In genomic region chr19:17572315-17572714, GRCm38 (mm10) we compare ENCODE assay signal across 32 mouse cellular contexts.
DNase-seq lines count a peak whose midpoint lies in the region; ATAC-seq lines count a peak whose summit lies in the region.
"Had no signal": no experiment of that assay in that cellular context is flagged by ENCODE, and none has a peak within 500 bp of the region (broad histone marks: within the 10 kb centered on the region; RNA-seq: fewer than 3 reads in every experiment).

No protein-coding gene starts in this region.

- no peaks in the 10 kb centered on the region for H3K36me3 ChIP-seq in forebrain, embryonic 15.5 days
- H3K36me3 ChIP-seq in forebrain, embryonic 14.5 days (ENCODE audit: control insufficient read depth, insufficient read depth, low read length): no peaks in the 10 kb centered on the region
- H3K36me3 ChIP-seq: G1E had no signal

- 86% methylated on average over 8 of the region's 8 CpGs for WGBS in forebrain, embryonic 15.5 days
- WGBS in forebrain, embryonic 14.5 days: 91% methylated on average over 8 of the region's 8 CpGs

- H3K9me3 ChIP-seq in forebrain, embryonic 15.5 days: no peaks in the 10 kb centered on the region
- H3K9me3 ChIP-seq in forebrain, embryonic 14.5 days (replicated peaks; ENCODE audit: control insufficient read depth, low read length): no peaks in the 10 kb centered on the region
- H3K9me3 ChIP-seq: embryonic facial prominence, embryonic 10.5 days; embryonic facial prominence, embryonic 13.5 days; G1E; heart, embryonic 12.5 days; heart, embryonic 15.5 days had no signal

- intact Hi-C loops in heart, postnatal 36 days (cut with DNase I): no loop called here

- no peak overlapping the region for H3K4me2 ChIP-seq in forebrain, embryonic 15.5 days (replicated peaks)
- H3K4me2 ChIP-seq in forebrain, embryonic 14.5 days (ENCODE audit: low read length): no peak overlapping the region
- H3K4me2 ChIP-seq: embryonic facial prominence, embryonic 13.5 days; heart, embryonic 12.5 days; heart, embryonic 15.5 days; hindbrain, embryonic 14.5 days had no signal

- H3K4me3 ChIP-seq in forebrain, embryonic 15.5 days: no peak overlapping the region
- H3K4me3 ChIP-seq in forebrain, embryonic 14.5 days (ENCODE audit: low read depth, low read length): no peak overlapping the region
- H3K4me3 ChIP-seq: embryonic facial prominence, embryonic 10.5 days; embryonic facial prominence, embryonic 13.5 days; erythroblast, embryonic 14.5 days; gastrocnemius, adult 2 months; heart, embryonic 12.5 days; heart, embryonic 15.5 days had no signal

- no peaks in the 10 kb centered on the region for H3K27me3 ChIP-seq in forebrain, embryonic 15.5 days
- no peaks in the 10 kb centered on the region for H3K27me3 ChIP-seq in forebrain, embryonic 14.5 days (replicated peaks; ENCODE audit: control insufficient read depth, insufficient read depth, low read length)
- H3K27me3 ChIP-seq: CH12.LX; embryonic facial prominence, embryonic 13.5 days; heart, embryonic 12.5 days; heart, embryonic 15.5 days; Patski had no signal

- H3K9ac ChIP-seq in forebrain, embryonic 15.5 days (replicated peaks): no peak overlapping the region
- H3K9ac ChIP-seq in forebrain, embryonic 14.5 days (ENCODE audit: low read length): no peak overlapping the region
- H3K9ac ChIP-seq: embryonic facial prominence, embryonic 13.5 days; heart, embryonic 12.5 days; heart, embryonic 15.5 days; hindbrain, embryonic 14.5 days had no signal

- no peak for DNase-seq in forebrain, embryonic 14.5 days (ENCODE audit: low spot score)
- DNase-seq in heart, adult 11 months: peak; percentile 27
- DNase-seq in heart, postnatal 36 days: no peak
- peak; percentile 26 to 33 for DNase-seq in layer of hippocampus, postnatal 14 days (ENCODE audit: low spot score in 2 of 2)
- DNase-seq in layer of hippocampus, adult 8-10 months (ENCODE audit: low spot score in 2 of 2): no peak
- DNase-seq: adrenal gland, postnatal 10 days; adrenal gland, postnatal 36 days; B cell, adult 2 months; cerebellum, adult 11-12 months; cerebellum, adult 8-10 months; cerebellum, postnatal 10 days; cerebellum, postnatal 36 days; embryo, embryonic 11 days; gastrocnemius, adult 2 months; gastrocnemius, postnatal 14 days; heart, adult 18-20 months; heart, postnatal 10 days; heart, postnatal 4 days; kidney, adult 11 months; kidney, adult 8-10 months had no signal

- H3K4me1 ChIP-seq in forebrain, embryonic 15.5 days: no peaks in the 10 kb centered on the region
- H3K4me1 ChIP-seq in forebrain, embryonic 14.5 days (ENCODE audit: control insufficient read depth, insufficient read depth, low read length): no peaks in the 10 kb centered on the region
- H3K4me1 ChIP-seq: embryonic facial prominence, embryonic 10.5 days; embryonic facial prominence, embryonic 13.5 days had no signal

- no peak overlapping the region for H3K27ac ChIP-seq in forebrain, embryonic 15.5 days (replicated peaks)
- H3K27ac ChIP-seq in forebrain, embryonic 14.5 days (ENCODE audit: low read depth, low read length): no peak overlapping the region
- H3K27ac ChIP-seq: embryonic facial prominence, embryonic 10.5 days; embryonic facial prominence, embryonic 13.5 days; gastrocnemius, adult 2 months; heart, embryonic 15.5 days; hindbrain, embryonic 14.5 days; hindbrain, postnatal 0 days had no signal

- peak; percentile 76 for ATAC-seq in forebrain, embryonic 15.5 days (replicated peaks)
- ATAC-seq in forebrain, embryonic 14.5 days: no peak
- ATAC-seq: hindbrain, postnatal 0 days; inflammation-experienced regulatory T-cells, adult 6 months; Patski had no signal

Comparison
In these comparisons a context has a peak if more than half of its experiments do, and no peak if none do; other contexts are left out.
1. DNase-seq: peak in heart, adult 11 months (single experiment) and layer of hippocampus, postnatal 14 days (2 of 2); none in forebrain, embryonic 14.5 days (single experiment), heart, postnatal 36 days (0 of 2) and layer of hippocampus, adult 8-10 months (0 of 2).